In genomic region chr6:90435195-90435618, GRCm38 (mm10) we compare ENCODE assay signal across 8 mouse cellular contexts. TPM values are rescaled to one million over a fixed set of nuclear protein-coding genes. Genes with fewer than 3 reads are reported as not detected.
DNase-seq lines count a peak whose midpoint lies in the region; ATAC-seq and TF ChIP-seq lines count a peak whose summit lies in the region.

No protein-coding gene starts in this region.

- CTCF ChIA-PET in Patski (lab: Charles Lee): interaction anchor here (0.6 to 3.4 kb wide), 24 partner anchors 8 to 169 kb away, joined by 3 to 17 read pairs (median 4); partner anchors contain the start of gene Slc41a3

- TF ChIP-seq CTCF in Patski (IDR thresholded peaks at IDR 0.05): peak; percentile 88
- TF ChIP-seq CTCF in left cerebral cortex, adult 2 months (IDR thresholded peaks at IDR 0.05): peak; percentile 74

- ATAC-seq in Patski: peak; percentile 71

- in situ Hi-C loops in Patski (cut with MboI; ENCODE audit: low pct_unique_long_range_greater_than_20kb): loop anchor here (10.0 kb wide), 2 partner anchors 80 to 750 kb away; no protein-coding TSS in a partner anchor

- intact Hi-C loops in left cerebral cortex, adult 2 months (cut with DNase I): no loop called here

- no peak for DNase-seq in Patski (ENCODE audit: low read depth, low spot score)
- peak; percentile 79 for DNase-seq in cerebellum, adult 9-11 months
- DNase-seq in frontal cortex, postnatal 14 days (ENCODE audit: low spot score in 2 of 2): peak; percentile 63 to 80
- peak; percentile 37 for DNase-seq in hindlimb bud, embryonic 11.5 days (ENCODE audit: extremely low spot score, low read depth, low spot score)
- peak; percentile 80 to 86 for DNase-seq in left cerebral cortex, adult 2 months (ENCODE audit: extremely low spot score in 1 of 2, low spot score in 2 of 2)
- peak; percentile 83 for DNase-seq in lung, postnatal 4 days
- DNase-seq in right cerebral cortex, postnatal 14 days: peak; percentile 84
- peak; percentile 77 for DNase-seq in urinary bladder, postnatal 25 days (ENCODE audit: low spot score)

- H3K4me3 ChIP-seq in left cerebral cortex, adult 2 months: no peak overlapping the region

- no peaks in the 10 kb centered on the region for H3K27me3 ChIP-seq in Patski

- POLR2A ChIA-PET in Patski (lab: Charles Lee): interaction anchor here (0.6 to 1.4 kb wide), 5 partner anchors 13 to 77 kb away, joined by 3 to 12 read pairs (median 5); no protein-coding TSS in a partner anchor

- H3K27ac ChIP-seq in left cerebral cortex, adult 2 months: no peak overlapping the region

RNA-seq across cellular contexts. Expression of gene Cfap100, which starts 6.6 kb away (rescaled TPM):
- 6.1 TPM for polyA plus RNA-seq in Patski (2021)
- 1 to 10 TPM; 4.5 to 6.5 TPM for total RNA-seq in left cerebral cortex, adult 2 months (2021)

RNA-seq across cellular contexts. Expression of gene Klf15, which starts 27.2 kb away (rescaled TPM):
- 8.8 TPM for polyA plus RNA-seq in Patski (2021)
- 10 to 100 TPM; 29.0 to 34.4 TPM for total RNA-seq in left cerebral cortex, adult 2 months (2021)

RNA-seq across cellular contexts. Expression of gene Aldh1l1, which starts 51.0 kb away (rescaled TPM):
- 0.62 TPM for polyA plus RNA-seq in Patski (2021)
- total RNA-seq in left cerebral cortex, adult 2 months (2021): 10 to 100 TPM; 62.6 to 66.0 TPM
